Mouse (Mus musculus): Measurements from ENCODE around the gene Rgs5. TPM values are rescaled to one million over a fixed set of nuclear protein-coding genes. Genes with fewer than 3 reads are reported as not detected.

Gene Rgs5
- polyA plus RNA-seq, 1 experiment from 2014 or later, result 17.2 TPM

Other genes starting within 250 kb of the Rgs5 start
- gene Nuf2, start 124.0 kb upstream of the Rgs5 start, polyA plus RNA-seq (2014; fragmentation: Nextera tagmentation; extraction: Ambion mirVana), result 38.4 and 42.3 TPM in 2 replicates
- 46.0 and 55.6 TPM in 2 replicates for gene Rgs4, start 92.1 kb downstream of the Rgs5 start, polyA plus RNA-seq (2014; fragmentation: Nextera tagmentation; extraction: Ambion mirVana)